Mouse (Mus musculus) liver, postnatal 0 days (tissue): Measurements from ENCODE around the gene Trim56.

Experiments
- CTCF ChIP-seq: sonication (generic); IDR thresholded peaks from 2 replicates; pipeline ENCODE4 v1.5.1; 2016; ENCODE audit warnings: antibody characterized with exemption, low read depth
- EP300 ChIP-seq: IDR thresholded peaks from 2 replicates; pipeline ENCODE4 v1.6.1; 2016; ENCODE audit warnings: antibody characterized with exemption, low read depth, mild to moderate bottlenecking

- TF ChIP-seq CTCF: no peak
- no peak for TF ChIP-seq EP300
Measured at GRCm38 (mm10) chr5:137116987-137117386, 978 bp upstream of the Trim56 start.
